Mouse (Mus musculus) neural tube, embryonic 12.5 days (tissue): Measurements from ENCODE around the gene Telo2. TPM values are rescaled to one million over a fixed set of nuclear protein-coding genes. Genes with fewer than 3 reads are reported as not detected.

ENCODE experiments used
- ATAC-seq: fragments of 200-750 bp; cut with Nextera tagmentation; 2 replicates; pipeline ENCODE4 v1.8.0; 2017; ENCODE audit warnings: low read depth, mild to moderate bottlenecking, moderate TSS enrichment, moderate library complexity; ENCODE audit not compliant: low FRiP score
- H3K27ac ChIP-seq: fragments of 300-500 bp; sonication (generic); 2 replicates; pipeline ENCODE4 v1.5.1; 2016
- H3K27me3 ChIP-seq: fragments of 300-500 bp; sonication (generic); replicated peaks from 2 replicates; pipeline ENCODE4 v1.6.1; 2016; ENCODE audit warnings: mild to moderate bottlenecking
- H3K36me3 ChIP-seq: fragments of 300-500 bp; sonication (generic); 2 replicates; pipeline ENCODE4 v1.6.1; 2016; ENCODE audit warnings: mild to moderate bottlenecking
- H3K4me1 ChIP-seq: fragments of 300-500 bp; sonication (generic); 2 replicates; pipeline ENCODE4 v1.6.1; 2016
- H3K4me2 ChIP-seq: fragments of 300-500 bp; sonication (generic); replicated peaks from 2 replicates; pipeline ENCODE4 v1.6.1; 2016; ENCODE audit warnings: mild to moderate bottlenecking
- H3K4me3 ChIP-seq: fragments of 300-500 bp; sonication (generic); 2 replicates; pipeline ENCODE4 v1.5.1; 2016
- H3K9ac ChIP-seq: fragments of 300-500 bp; sonication (generic); 2 replicates; pipeline ENCODE4 v1.6.1; 2016; ENCODE audit warnings: mild to moderate bottlenecking
- H3K9me3 ChIP-seq: fragments of 300-500 bp; sonication (generic); 2 replicates; pipeline ENCODE4 v1.6.1; 2016; ENCODE audit warnings: mild to moderate bottlenecking
- WGBS: fragments of 180-500 bp; shearing (Covaris S2); methylation state at CpG from one replicate; pipeline ENCODE4 v1.1.7; 2016; 5-methylcytosine and 5-hydroxymethylcytosine counted together
- polyA plus RNA-seq: library from polyadenylated mRNA; unstranded; fragments of >200 nt; fragmentation: Nextera tagmentation; extraction: Ambion mirVana; gene quantifications from 2 replicates; pipeline ENCODE4 v1.2.1, GENCODE M21; 2016

Telo2 gene
- polyA plus RNA-seq, 1 experiment from 2014 or later: 43.3 TPM

DNA sequence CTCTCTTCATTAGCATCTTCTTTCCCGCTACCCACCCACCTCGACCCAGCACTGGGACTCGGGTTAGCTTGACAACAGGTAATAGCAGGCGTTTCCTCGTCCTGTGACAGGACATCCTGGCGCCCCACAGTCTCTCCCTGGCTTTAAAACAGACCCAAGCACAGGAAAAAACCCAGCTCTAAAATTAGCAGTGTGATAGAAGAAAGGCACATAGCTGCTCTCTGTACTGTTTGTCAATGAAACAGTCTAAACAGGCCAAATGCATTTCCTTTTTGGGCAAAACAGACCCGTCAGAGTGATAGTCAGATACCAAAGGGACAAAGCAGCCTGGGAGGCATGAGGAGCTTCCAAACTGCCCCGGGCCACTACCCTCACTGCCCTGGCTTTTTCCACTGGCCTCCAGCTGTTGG lies 48.3 kb downstream of the Telo2 start:
- H3K9ac ChIP-seq: no peak overlapping the region
- no peaks in the 10 kb centered on the region for H3K4me1 ChIP-seq
- peaks cover 15% of the 10 kb centered on the region; the same call in 1 of the 2 replicates for H3K36me3 ChIP-seq
- no peaks in the 10 kb centered on the region for H3K27me3 ChIP-seq
- no peaks in the 10 kb centered on the region for H3K9me3 ChIP-seq
- WGBS: 75% methylated on average over 8 of the region's 8 CpGs
- H3K27ac ChIP-seq: no peak overlapping the region
- ATAC-seq: no peak
- H3K4me3 ChIP-seq: no peak overlapping the region
- no peak overlapping the region for H3K4me2 ChIP-seq

DNA sequence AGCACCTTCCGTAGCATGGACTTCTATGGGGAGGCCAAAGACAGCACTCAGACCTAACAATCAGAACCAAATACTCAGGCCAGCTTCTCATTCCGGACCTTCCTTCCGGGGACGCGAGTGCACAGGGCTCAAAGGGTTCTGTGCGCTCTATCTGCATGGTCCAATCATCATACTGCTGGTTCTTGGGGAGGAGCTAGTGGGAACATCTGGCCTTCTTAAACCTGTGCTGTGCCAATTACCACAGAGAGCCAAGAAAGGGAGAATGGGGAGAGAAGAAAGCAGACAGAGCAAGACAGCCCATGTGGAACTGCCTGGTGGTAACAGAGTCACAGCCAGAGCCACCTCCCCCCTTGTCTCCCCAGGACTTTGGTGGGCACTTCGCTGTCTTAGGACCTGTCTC lies 49.2 kb downstream of the Telo2 start:
- no peak for ATAC-seq
- Histone ChIP-seq H3K9me3 (no peaks in the 10 kb centered on the region), H3K36me3 (peaks cover 23% of the 10 kb centered on the region), H3K27me3 (no peaks in the 10 kb centered on the region), H3K4me3 (no peak overlapping the region), H3K4me1 (no peaks in the 10 kb centered on the region), H3K4me2 (no peak overlapping the region), H3K9ac (no peak overlapping the region), H3K27ac (no peak overlapping the region)
- WGBS: 96% methylated on average over 7 of the region's 7 CpGs

DNA sequence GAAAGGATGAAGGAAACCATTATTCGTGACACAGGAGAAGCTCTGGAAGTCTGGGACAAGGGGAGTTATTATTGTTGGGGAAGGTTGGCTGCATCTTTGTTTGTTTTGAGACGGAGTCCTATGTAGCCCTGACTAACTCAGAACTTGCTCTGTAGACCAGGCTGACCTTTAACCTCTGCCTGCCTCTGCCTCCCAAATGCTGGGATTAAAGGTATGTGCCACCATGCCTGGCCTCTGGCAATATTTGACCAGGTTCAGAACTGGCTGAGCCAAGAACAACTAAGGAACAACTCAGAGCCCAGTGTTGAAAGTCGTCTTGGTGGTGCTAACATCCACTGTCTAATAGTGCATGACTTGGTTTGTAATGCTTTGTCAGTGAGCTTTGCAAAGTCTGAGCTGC lies 50.6 kb downstream of the Telo2 start:
- WGBS: 92% methylated on average over 3 of the region's 3 CpGs
- Histone ChIP-seq H3K9ac (no peak overlapping the region), H3K27ac (no peak overlapping the region), H3K4me2 (no peak overlapping the region), H3K4me1 (no peaks in the 10 kb centered on the region), H3K9me3 (no peaks in the 10 kb centered on the region), H3K4me3 (no peak overlapping the region), H3K27me3 (no peaks in the 10 kb centered on the region), H3K36me3 (peaks cover 28% of the 10 kb centered on the region)
- ATAC-seq: no peak

DNA sequence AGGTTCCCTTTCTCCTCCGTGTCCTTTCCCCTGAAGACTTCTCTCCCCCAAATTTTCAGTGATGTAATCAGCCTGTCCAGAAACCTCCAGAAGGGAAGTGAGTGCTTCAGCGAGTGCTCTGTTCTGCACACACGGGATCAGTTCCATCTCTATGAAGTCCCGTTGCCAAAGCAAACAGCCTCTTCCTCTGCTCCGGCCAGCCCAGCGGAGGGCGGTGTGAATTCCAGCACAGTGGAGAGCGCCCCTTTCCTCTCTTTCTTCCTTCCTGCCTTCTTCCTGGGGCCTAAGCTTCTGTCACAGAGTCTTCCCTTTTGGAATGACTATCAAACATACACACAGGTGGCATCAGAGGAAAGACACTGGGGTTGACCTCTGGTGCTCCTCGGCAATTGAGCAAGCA lies 51.4 kb downstream of the Telo2 start:
- WGBS: 77% methylated on average over 9 of the region's 9 CpGs
- H3K27ac ChIP-seq: no peak overlapping the region
- H3K4me3 ChIP-seq: no peak overlapping the region
- no peak overlapping the region for H3K9ac ChIP-seq
- H3K36me3 ChIP-seq: peaks cover 33% of the 10 kb centered on the region
- H3K9me3 ChIP-seq: no peaks in the 10 kb centered on the region
- H3K27me3 ChIP-seq: no peaks in the 10 kb centered on the region
- no peak overlapping the region for H3K4me2 ChIP-seq
- no peaks in the 10 kb centered on the region for H3K4me1 ChIP-seq
- ATAC-seq: no peak

DNA sequence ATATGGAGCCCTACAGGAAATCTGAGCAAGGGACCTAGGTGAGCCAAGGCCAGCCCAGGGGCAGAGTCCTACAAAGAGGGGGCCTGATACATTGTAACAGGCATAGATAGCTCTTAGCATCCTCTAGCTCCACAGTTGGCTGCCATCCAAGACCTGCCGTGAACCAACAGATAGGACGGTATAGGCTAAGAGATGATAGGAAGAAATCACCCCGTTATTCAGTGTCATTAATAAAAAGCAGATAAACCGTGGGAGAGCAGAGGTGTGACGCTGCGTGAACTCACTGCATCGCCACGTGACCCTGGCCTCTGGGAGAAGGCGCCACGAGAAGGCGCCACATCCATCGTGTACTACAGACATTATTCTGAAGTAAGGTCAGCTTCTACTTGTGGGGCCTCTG lies 51.9 kb downstream of the Telo2 start:
- H3K36me3 ChIP-seq: peaks cover 35% of the 10 kb centered on the region

DNA sequence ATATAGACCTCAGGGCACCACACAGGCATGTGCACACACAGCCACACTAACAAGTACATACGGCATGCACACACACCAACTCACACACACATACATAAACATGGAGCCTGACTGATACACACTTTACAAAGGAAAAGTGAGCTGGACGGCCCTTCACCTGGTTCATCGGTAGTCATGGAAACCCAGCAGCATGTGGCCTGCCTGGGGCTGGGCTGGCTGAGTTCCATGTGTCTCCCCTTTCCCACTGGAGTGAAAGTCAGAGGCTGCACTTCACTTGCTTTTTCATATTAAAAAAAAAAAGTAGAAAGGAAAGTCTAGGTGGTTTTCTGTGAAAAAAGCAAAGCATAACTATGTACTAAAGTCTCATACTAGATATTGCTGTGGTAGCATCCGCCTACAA lies 52.5 kb downstream of the Telo2 start:
- no peak for ATAC-seq
- H3K9me3 ChIP-seq: no peaks in the 10 kb centered on the region
- no peak overlapping the region for H3K9ac ChIP-seq
- H3K27ac ChIP-seq: no peak overlapping the region
- no peak overlapping the region for H3K4me2 ChIP-seq
- no peaks in the 10 kb centered on the region for H3K27me3 ChIP-seq
- no peaks in the 10 kb centered on the region for H3K4me1 ChIP-seq
- WGBS: 89% methylated on average over 4 of the region's 4 CpGs
- no peak overlapping the region for H3K4me3 ChIP-seq
- peaks cover 39% of the 10 kb centered on the region for H3K36me3 ChIP-seq

More for the DNA sequence above, 51.9 kb downstream of the Telo2 start:
- H3K9me3 ChIP-seq: no peaks in the 10 kb centered on the region
- no peak overlapping the region for H3K9ac ChIP-seq
- WGBS: 92% methylated on average over 12 of the region's 12 CpGs
- no peak overlapping the region for H3K27ac ChIP-seq
- no peaks in the 10 kb centered on the region for H3K27me3 ChIP-seq
- no peaks in the 10 kb centered on the region for H3K4me1 ChIP-seq
- H3K4me2 ChIP-seq: no peak overlapping the region
- no peak for ATAC-seq
- no peak overlapping the region for H3K4me3 ChIP-seq

DNA sequence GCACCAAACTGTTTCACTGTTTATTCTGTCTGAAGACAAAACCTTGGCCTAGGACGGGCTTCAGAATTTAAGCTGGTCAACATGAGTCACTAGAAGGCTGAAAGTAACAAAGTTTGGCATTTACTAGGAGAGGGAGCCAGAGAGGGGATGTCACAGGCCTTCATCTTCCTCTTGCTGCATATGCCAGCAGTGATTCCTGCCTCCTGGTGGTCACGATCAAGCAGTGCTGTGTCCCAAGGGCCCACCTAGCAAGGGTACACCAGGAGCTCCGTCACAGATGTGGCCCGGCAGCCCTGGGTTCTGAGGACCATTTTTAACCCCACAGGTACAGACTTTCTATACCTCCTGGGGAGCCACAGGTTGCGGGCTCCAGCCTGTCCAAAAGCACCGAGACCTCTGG lies 58.7 kb downstream of the Telo2 start:
- H3K36me3 ChIP-seq: peaks cover 63% of the 10 kb centered on the region
- 92% methylated on average over 6 of the region's 6 CpGs for WGBS

DNA sequence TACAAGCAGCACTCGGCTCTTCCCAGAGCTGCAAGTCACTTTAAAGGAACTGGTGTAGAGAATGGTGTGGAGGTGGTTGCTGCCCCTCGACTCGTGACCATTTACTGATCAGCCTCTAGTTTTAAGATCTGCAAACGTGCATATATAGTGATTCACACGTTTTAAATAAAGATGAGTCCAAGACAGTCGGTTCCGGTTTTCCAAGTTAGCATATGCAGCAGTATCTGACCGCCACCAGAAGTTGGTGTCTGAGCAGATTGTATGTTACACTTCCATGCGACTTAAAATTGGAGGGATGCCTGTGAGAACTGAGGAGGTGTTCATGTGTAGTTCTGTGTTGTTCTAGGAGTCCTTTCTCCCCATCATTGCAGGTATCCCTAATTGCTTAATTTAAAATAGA lies 62.5 kb downstream of the Telo2 start:
- Histone ChIP-seq H3K27ac (no peak overlapping the region), H3K4me2 (no peak overlapping the region), H3K4me3 (no peak overlapping the region), H3K36me3 (peaks cover 60% of the 10 kb centered on the region), H3K9ac (no peak overlapping the region), H3K9me3 (no peaks in the 10 kb centered on the region), H3K27me3 (no peaks in the 10 kb centered on the region), H3K4me1 (no peaks in the 10 kb centered on the region)
- no peak for ATAC-seq
- WGBS: 86% methylated on average over 9 of the region's 9 CpGs

More for the DNA sequence above, 58.7 kb downstream of the Telo2 start:
- no peak for ATAC-seq
- Histone ChIP-seq H3K27ac (no peak overlapping the region), H3K4me3 (no peak overlapping the region), H3K9ac (no peak overlapping the region), H3K9me3 (no peaks in the 10 kb centered on the region), H3K27me3 (no peaks in the 10 kb centered on the region), H3K4me1 (no peaks in the 10 kb centered on the region), H3K4me2 (no peak overlapping the region)

Other genes starting within 250 kb of the Telo2 start
- 0.28 and 0.32 TPM in 2 replicates for gene Igfals, start 250.0 kb downstream of the Telo2 start, polyA plus RNA-seq
- 75.4 and 75.9 TPM in 2 replicates for gene Nubp2, start 229.6 kb downstream of the Telo2 start, polyA plus RNA-seq
- gene Spsb3, start 229.3 kb downstream of the Telo2 start, polyA plus RNA-seq: 53.1 and 57.7 TPM in 2 replicates
- 41.6 and 44.5 TPM in 2 replicates for gene Eme2, start 220.9 kb downstream of the Telo2 start, polyA plus RNA-seq
- 89.9 and 98.4 TPM in 2 replicates for gene Mrps34, start 220.9 kb downstream of the Telo2 start, polyA plus RNA-seq
- 49.7 and 55.1 TPM in 2 replicates for gene Nme3, start 219.5 kb downstream of the Telo2 start, polyA plus RNA-seq
- 78.9 and 82.1 TPM in 2 replicates for gene Mapk8ip3, start 179.0 kb downstream of the Telo2 start, polyA plus RNA-seq
- 183 TPM in 2 replicates for gene Jpt2, start 155.3 kb downstream of the Telo2 start, polyA plus RNA-seq
- 12.0 and 13.1 TPM in 2 replicates for gene Cramp1l, start 100.2 kb downstream of the Telo2 start, polyA plus RNA-seq
- 23.0 and 29.4 TPM in 2 replicates for gene Ift140, start 99.9 kb downstream of the Telo2 start, polyA plus RNA-seq
- 11.1 and 11.7 TPM in 2 replicates for gene Tmem204, start 32.4 kb downstream of the Telo2 start, polyA plus RNA-seq
- gene Ptx4, start 4.8 kb upstream of the Telo2 start, polyA plus RNA-seq: not detected in 2 replicates
- gene Clcn7, start 17.4 kb upstream of the Telo2 start, polyA plus RNA-seq: 22.4 and 25.1 TPM in 2 replicates
- gene Ccdc154, start 46.5 kb upstream of the Telo2 start, polyA plus RNA-seq: not detected in 2 replicates
- gene Gm38655, start 59.5 kb upstream of the Telo2 start, polyA plus RNA-seq: not detected in 2 replicates
- gene BC003965, start 68.6 kb upstream of the Telo2 start, polyA plus RNA-seq: 34.1 and 36.2 TPM in 2 replicates
- 9.4 TPM in 2 replicates for gene Unkl, start 72.4 kb upstream of the Telo2 start, polyA plus RNA-seq
- 67.1 and 71.3 TPM in 2 replicates for gene Gnptg, start 124.2 kb upstream of the Telo2 start, polyA plus RNA-seq
- gene Tsr3, start 124.2 kb upstream of the Telo2 start, polyA plus RNA-seq: 66.7 and 67.0 TPM in 2 replicates
- gene Baiap3, start 140.4 kb upstream of the Telo2 start, polyA plus RNA-seq: 2.3 and 4.0 TPM in 2 replicates
- gene Ube2i, start 158.7 kb upstream of the Telo2 start, polyA plus RNA-seq: 726 and 737 TPM in 2 replicates
- not detected in 2 replicates for gene Prss34, start 182.4 kb upstream of the Telo2 start, polyA plus RNA-seq
- not detected in 2 replicates for gene Prss28, start 192.7 kb upstream of the Telo2 start, polyA plus RNA-seq
- gene Prss29, start 202.7 kb upstream of the Telo2 start, polyA plus RNA-seq: not detected in 2 replicates
- not detected in 2 replicates for gene Tpsab1, start 229.6 kb upstream of the Telo2 start, polyA plus RNA-seq